Mouse (Mus musculus) cortical plate, adult 2 months (tissue): ENCODE results near the gene Cebpa.

Experiments
- CTCF ChIP-seq: fragments of 200-500 bp; IDR thresholded peaks from 2 replicates; pipeline ENCODE4 v1.5.1; 2011; ENCODE audit warnings: mild to moderate bottlenecking, control low read depth, low read length; ENCODE audit not compliant: insufficient read depth; ENCODE audit errors: extremely low read depth
- POLR2A ChIP-seq: fragments of 200-500 bp; IDR thresholded peaks from 2 replicates; pipeline ENCODE4 v1.6.1; 2011; ENCODE audit warnings: mild to moderate bottlenecking, low read length, control low read depth; ENCODE audit not compliant: insufficient read depth; ENCODE audit errors: extremely low read depth

- no peak for TF ChIP-seq POLR2A
- TF ChIP-seq CTCF = no peak
Measured at GRCm38 (mm10) chr7:35154449-35154848, 35.4 kb downstream of the Cebpa start.
